Mouse (Mus musculus) lung, embryonic 14.5 days (tissue): Measurements from ENCODE around the gene Smurf1. TPM values are rescaled to one million over a fixed set of nuclear protein-coding genes. Genes with fewer than 3 reads are reported as not detected.

Experiments
- ATAC-seq: fragments of 200-750 bp; cut with Nextera tagmentation; 2 replicates; pipeline ENCODE4 v1.8.0; 2017; ENCODE audit warnings: mild to moderate bottlenecking, moderate TSS enrichment, moderate library complexity; ENCODE audit not compliant: insufficient read depth
- DNase-seq: peaks from one replicate; pipeline ENCODE4 v3.0.0-alpha.2; 2015
- H3K27ac ChIP-seq: fragments of 300-500 bp; sonication (generic); 2 replicates; pipeline ENCODE4 v1.5.1; 2014; ENCODE audit warnings: low read depth, mild to moderate bottlenecking, moderate library complexity
- H3K27me3 ChIP-seq: fragments of 300-500 bp; sonication (generic); 2 replicates; pipeline ENCODE4 v1.6.1; 2014; ENCODE audit warnings: low read length, control low read depth; ENCODE audit not compliant: insufficient read depth
- H3K36me3 ChIP-seq: fragments of 300-500 bp; sonication (generic); 2 replicates; pipeline ENCODE4 v1.6.1; 2014; ENCODE audit warnings: control low read depth; ENCODE audit not compliant: insufficient read depth
- H3K4me1 ChIP-seq: fragments of 300-500 bp; sonication (generic); 2 replicates; pipeline ENCODE4 v1.6.1; 2014; ENCODE audit warnings: antibody characterized with exemption, control low read depth; ENCODE audit not compliant: insufficient read depth
- H3K4me2 ChIP-seq: fragments of 300-500 bp; sonication (generic); 2 replicates; pipeline ENCODE4 v1.6.1; 2014; ENCODE audit warnings: mild to moderate bottlenecking
- H3K4me3 ChIP-seq: fragments of 300-500 bp; sonication (generic); 2 replicates; pipeline ENCODE4 v1.5.1; 2014; ENCODE audit warnings: low read depth, low read length
- H3K9ac ChIP-seq: fragments of 300-500 bp; sonication (generic); 2 replicates; pipeline ENCODE4 v1.6.1; 2014
- H3K9me3 ChIP-seq: fragments of 300-500 bp; sonication (generic); 2 replicates; pipeline ENCODE4 v1.6.1; 2016; ENCODE audit warnings: low read depth, low read length, control low read depth
- CTCF ChIP-seq: IDR thresholded peaks from 2 replicates; pipeline ENCODE4 v1.5.1; 2016; ENCODE audit warnings: antibody characterized with exemption, low read depth
- WGBS: fragments of 180-500 bp; shearing (Covaris S2); extraction: QIAGEN DNeasy Blood & Tissue Kit; methylation state at CpG from one replicate; pipeline ENCODE4 v1.1.7; 2014; 5-methylcytosine and 5-hydroxymethylcytosine counted together
- polyA plus RNA-seq: library from polyadenylated mRNA; unstranded; fragments of >200 nt; fragmentation: Nextera tagmentation; extraction: Ambion mirVana; gene quantifications from 2 replicates; pipeline ENCODE4 v1.2.1, GENCODE M21; 2014

Smurf1 gene
- polyA plus RNA-seq, 1 experiment from 2014 or later: 28.3 TPM

DNA sequence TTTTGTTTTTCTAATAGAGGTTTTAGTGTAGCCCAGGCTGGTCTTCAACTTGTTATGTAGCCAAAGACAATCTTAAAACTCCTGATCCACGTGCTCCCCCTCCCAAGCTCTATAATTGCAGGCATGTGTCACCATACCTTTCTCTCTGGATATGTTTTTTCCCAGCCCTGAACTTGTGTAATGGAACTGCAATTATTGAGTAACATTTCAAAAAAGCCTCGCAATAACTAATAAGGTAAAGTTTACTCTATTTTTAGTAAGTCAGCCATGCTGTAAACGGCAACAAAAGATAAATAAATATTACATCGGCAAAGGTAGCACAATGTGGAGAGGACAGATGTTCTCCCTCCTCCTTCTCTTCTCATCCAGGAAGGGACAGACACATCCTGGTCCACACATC lies 21.3 kb downstream of the Smurf1 start:
- no peak overlapping the region for H3K4me2 ChIP-seq
- DNase-seq (no peak), ATAC-seq (no peak)
- no peaks in the 10 kb centered on the region for H3K9me3 ChIP-seq
- no peak overlapping the region for H3K27ac ChIP-seq
- WGBS: 56% methylated on average over 4 of the region's 4 CpGs
- no peaks in the 10 kb centered on the region for H3K36me3 ChIP-seq
- H3K4me3 ChIP-seq: no peak overlapping the region
- no peaks in the 10 kb centered on the region for H3K27me3 ChIP-seq
- H3K4me1 ChIP-seq: peaks cover 13% of the 10 kb centered on the region
- H3K9ac ChIP-seq: no peak overlapping the region
- no peak for TF ChIP-seq CTCF

DNA sequence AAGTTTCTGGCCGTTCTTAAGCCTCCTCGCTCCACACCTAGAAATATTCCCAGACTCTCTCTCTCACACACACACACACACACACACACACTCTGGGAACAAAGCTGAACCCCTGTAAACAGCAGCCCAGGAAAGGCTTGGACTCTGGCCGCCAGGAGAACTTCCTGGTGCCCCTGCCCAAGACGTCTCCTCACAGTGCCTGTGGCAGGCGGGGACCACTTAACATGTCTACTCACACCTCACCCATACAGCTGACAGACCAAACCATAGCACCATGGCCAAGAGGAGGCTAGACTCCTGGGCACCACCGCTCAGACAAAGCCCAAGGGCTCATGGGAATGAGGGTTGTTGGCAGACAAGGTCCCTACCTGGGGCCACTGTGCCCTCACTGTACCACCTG lies 22.3 kb downstream of the Smurf1 start:
- Histone ChIP-seq H3K4me1 (peaks cover 5% of the 10 kb centered on the region; the same call in 1 of the 2 replicates), H3K27me3 (no peaks in the 10 kb centered on the region), H3K4me2 (no peak overlapping the region), H3K27ac (no peak overlapping the region), H3K4me3 (no peak overlapping the region), H3K36me3 (no peaks in the 10 kb centered on the region), H3K9ac (no peak overlapping the region), H3K9me3 (no peaks in the 10 kb centered on the region)
- DNase-seq: no peak
- no peak for TF ChIP-seq CTCF
- WGBS: 66% methylated on average over 6 of the region's 6 CpGs
- ATAC-seq: no peak

DNA sequence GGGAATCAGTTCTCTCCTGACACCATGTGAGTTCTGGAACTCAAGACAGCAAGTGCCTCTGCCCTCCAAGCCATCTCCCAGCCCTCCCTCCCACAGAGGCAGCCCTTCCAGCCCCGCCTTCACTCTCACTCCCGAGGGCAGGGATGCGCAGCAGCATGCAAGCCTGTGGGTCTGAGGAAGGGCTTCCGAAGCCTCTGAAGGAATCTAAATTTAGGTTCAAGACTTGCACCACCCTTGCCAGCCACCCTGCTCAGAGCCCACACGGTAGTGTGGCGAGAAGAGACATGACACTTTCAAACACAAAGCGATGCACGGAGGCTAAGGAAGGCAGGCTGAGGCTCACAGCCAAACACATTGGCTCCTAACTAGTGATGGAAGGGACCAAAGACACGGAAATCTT lies 23.2 kb downstream of the Smurf1 start:
- Histone ChIP-seq H3K36me3 (no peaks in the 10 kb centered on the region), H3K27ac (no peak overlapping the region), H3K4me3 (no peak overlapping the region), H3K4me1 (no peaks in the 10 kb centered on the region), H3K9ac (no peak overlapping the region), H3K9me3 (no peaks in the 10 kb centered on the region), H3K4me2 (no peak overlapping the region), H3K27me3 (no peaks in the 10 kb centered on the region)
- TF ChIP-seq CTCF: no peak
- no peak for DNase-seq
- ATAC-seq: no peak
- WGBS: 61% methylated on average over 9 of the region's 9 CpGs

DNA sequence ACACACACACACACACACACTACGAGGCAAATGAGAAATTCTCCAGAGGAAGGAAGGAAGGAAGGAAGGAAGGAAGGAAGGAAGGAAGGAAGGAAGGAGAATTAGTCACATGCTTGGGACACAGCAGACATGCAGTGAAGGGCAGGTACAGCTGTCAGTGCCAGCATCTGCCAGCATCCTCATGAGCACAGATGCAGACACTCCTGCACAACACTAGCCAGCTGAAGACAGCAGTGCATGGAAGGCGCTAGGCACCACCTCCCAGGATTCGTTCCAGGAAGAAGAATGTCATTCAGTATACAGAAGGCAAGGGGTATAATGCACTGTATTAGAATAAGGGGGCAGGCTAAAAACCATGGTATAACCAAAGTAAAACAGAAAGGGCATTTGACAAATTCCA lies 24.7 kb downstream of the Smurf1 start:
- Histone ChIP-seq H3K27me3 (no peaks in the 10 kb centered on the region), H3K27ac (no peak overlapping the region), H3K36me3 (no peaks in the 10 kb centered on the region), H3K4me2 (no peak overlapping the region), H3K9me3 (no peaks in the 10 kb centered on the region), H3K4me3 (no peak overlapping the region), H3K9ac (no peak overlapping the region), H3K4me1 (no peaks in the 10 kb centered on the region)
- TF ChIP-seq CTCF: no peak
- WGBS: 48% methylated on average over 3 of the region's 3 CpGs
- ATAC-seq: no peak
- no peak for DNase-seq

DNA sequence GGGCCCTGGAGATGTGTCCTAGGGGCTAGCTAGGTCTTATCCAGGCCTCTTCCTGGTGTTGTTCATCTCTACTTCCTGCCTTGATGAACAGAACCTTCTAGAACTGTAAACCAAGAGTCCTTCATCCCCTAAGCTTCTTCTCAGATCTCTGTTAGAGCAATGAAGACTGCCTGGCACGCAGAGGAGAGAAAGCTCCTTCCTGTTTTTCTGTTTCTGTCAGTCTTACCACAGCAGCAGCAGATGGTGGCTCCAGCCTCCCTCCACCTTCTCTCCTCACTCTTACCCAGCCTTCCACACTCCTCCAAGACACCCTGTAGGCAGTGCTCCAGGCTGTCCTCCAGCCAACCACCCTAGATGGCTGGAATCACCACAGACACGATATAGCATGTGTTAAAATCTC lies 28.3 kb downstream of the Smurf1 start:
- DNase-seq (no peak), ATAC-seq (no peak)
- WGBS: 69% methylated on average over 2 of the region's 2 CpGs
- Histone ChIP-seq H3K9me3 (no peaks in the 10 kb centered on the region), H3K27me3 (no peaks in the 10 kb centered on the region), H3K4me3 (no peak overlapping the region), H3K4me1 (no peaks in the 10 kb centered on the region), H3K36me3 (no peaks in the 10 kb centered on the region), H3K4me2 (no peak overlapping the region), H3K9ac (no peak overlapping the region), H3K27ac (no peak overlapping the region)
- TF ChIP-seq CTCF: no peak

DNA sequence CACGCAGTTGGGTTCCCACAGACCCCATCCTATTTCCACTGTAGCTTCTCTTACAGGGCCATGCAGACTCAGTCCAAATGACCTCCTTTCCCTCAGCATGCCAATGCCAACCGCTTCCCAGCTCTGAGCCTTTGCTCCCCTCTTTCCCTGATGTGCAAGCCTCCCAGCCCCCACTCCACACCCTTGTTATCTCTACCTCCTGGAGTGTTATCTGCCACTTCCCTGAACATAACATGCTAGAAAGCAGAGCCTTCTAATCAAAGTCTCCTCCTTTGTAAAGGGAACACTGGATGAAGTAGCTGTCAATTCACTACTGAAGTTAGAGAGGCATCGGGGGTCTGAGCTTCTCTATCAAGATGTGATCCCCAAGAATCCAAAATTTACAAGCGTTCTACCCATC lies 32.2 kb downstream of the Smurf1 start:
- H3K4me2 ChIP-seq: no peak overlapping the region
- WGBS: 42% methylated on average over 4 of the region's 4 CpGs
- H3K9ac ChIP-seq: no peak overlapping the region
- no peaks in the 10 kb centered on the region for H3K36me3 ChIP-seq
- H3K27ac ChIP-seq: no peak overlapping the region
- H3K4me3 ChIP-seq: no peak overlapping the region
- no peak for DNase-seq
- H3K4me1 ChIP-seq: 0 out of 2 replicates have a peak, but pooled peaks cover 4% of the 10 kb centered on the region
- no peaks in the 10 kb centered on the region for H3K9me3 ChIP-seq
- TF ChIP-seq CTCF: no peak
- no peak for ATAC-seq
- no peaks in the 10 kb centered on the region for H3K27me3 ChIP-seq

DNA sequence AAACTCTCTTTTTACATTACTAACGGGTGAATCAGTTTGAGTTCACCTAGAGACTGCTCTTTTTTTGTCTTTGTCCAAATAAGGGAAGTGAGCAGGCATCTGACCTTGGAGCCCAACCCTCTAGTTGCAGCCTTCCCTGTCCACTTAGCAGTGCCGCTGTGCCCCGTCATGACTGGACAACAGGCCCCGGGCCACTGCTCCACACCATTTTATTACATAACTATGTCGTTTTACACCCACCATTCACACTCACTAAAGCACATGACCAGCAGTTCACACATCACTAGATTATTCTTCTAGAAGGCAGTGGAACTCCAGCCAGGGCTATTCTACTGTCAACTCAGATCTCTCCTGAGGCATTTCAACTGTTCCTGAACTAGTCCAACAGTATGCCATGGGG lies 33.8 kb downstream of the Smurf1 start:
- Histone ChIP-seq H3K4me3 (no peak overlapping the region), H3K4me1 (0 out of 2 replicates have a peak, but pooled peaks cover 4% of the 10 kb centered on the region), H3K27ac (no peak overlapping the region), H3K36me3 (no peaks in the 10 kb centered on the region), H3K27me3 (no peaks in the 10 kb centered on the region), H3K4me2 (no peak overlapping the region), H3K9me3 (no peaks in the 10 kb centered on the region), H3K9ac (no peak overlapping the region)
- 89% methylated on average over 5 of the region's 5 CpGs for WGBS
- no peak for ATAC-seq
- TF ChIP-seq CTCF: no peak
- no peak for DNase-seq
